Mouse (Mus musculus): ENCODE data around the gene Per2.

- no peak for TF ChIP-seq CTCF (IDR thresholded peaks at IDR 0.05; ENCODE audit: low read depth, low read length)
- no peak for TF ChIP-seq POLR2A (IDR thresholded peaks at IDR 0.05; ENCODE audit: borderline replicate concordance, low read depth, low read length)
Observed at GRCm38 (mm10) chr1:91504615-91505014, 45.5 kb upstream of the Per2 start.
